Mouse (Mus musculus) bone marrow macrophage, adult 2 months (primary cell): Measurements from ENCODE around the gene Eppin.

Source experiments
- CTCF ChIP-seq: IDR thresholded peaks from 2 replicates; pipeline ENCODE4 v1.5.1; 2012; ENCODE audit warnings: low read depth, mild to moderate bottlenecking, low read length, moderate library complexity
- POLR2A ChIP-seq: IDR thresholded peaks from 2 replicates; pipeline ENCODE4 v1.6.1; 2012; ENCODE audit warnings: mild to moderate bottlenecking, low read depth, low read length, borderline replicate concordance

- TF ChIP-seq CTCF: no peak
- TF ChIP-seq POLR2A: no peak
Observed at GRCm38 (mm10) chr2:164621775-164622174, 28.4 kb upstream of the Eppin start.
